Comparison of ENCODE assay signal across 8 mouse cellular contexts in genomic region chr6:118561745-118562609, GRCm38 (mm10). TPM values are rescaled to one million over a fixed set of nuclear protein-coding genes. Genes with fewer than 3 reads are reported as not detected.
A peak's percentile ranks its signal among the peaks of the same experiment; 100 is the strongest.
DNase-seq lines count a peak whose midpoint lies in the region; ATAC-seq lines count a peak whose summit lies in the region.

TSS of gene Ankrd26 (minus strand) at chr6:118562226.

- 6% methylated on average over 54 of the region's 54 CpGs for WGBS in hindbrain, embryonic 11.5 days

- H3K9ac ChIP-seq in hindbrain, embryonic 11.5 days (ENCODE audit: low read depth, low read length): peak within 1 kb of the TSS; percentile 87

- H3K4me2 ChIP-seq in hindbrain, embryonic 11.5 days (replicated peaks; ENCODE audit: low read depth, low read length): peak within 1 kb of the TSS; percentile 89

- DNase-seq in Muller cell, postnatal 12 days (ENCODE audit: inconsistent ontology term): peak; percentile 91
- DNase-seq in cerebellum, adult 9-11 months: peak; percentile 95
- peak; percentile 67 to 93 for DNase-seq in frontal cortex, adult 2 months (ENCODE audit: extremely low spot score in 1 of 2, low spot score in 1 of 2)
- DNase-seq in hindbrain, embryonic 11.5 days (ENCODE audit: low spot score): peak; percentile 94
- DNase-seq in layer of hippocampus, postnatal 10 days (ENCODE audit: low spot score in 2 of 2): peak; percentile 87 to 92
- DNase-seq in lung, postnatal 10 days: peak; percentile 96
- peak; percentile 96 for DNase-seq in ovary, postnatal 36 days (ENCODE audit: low spot score)
- DNase-seq in thymus, postnatal 25 days: peak; percentile 93

- H3K4me1 ChIP-seq in hindbrain, embryonic 11.5 days (replicated peaks; ENCODE audit: control insufficient read depth, insufficient read depth, low read length): no peaks in the 10 kb centered on the region

- 0 out of 2 replicates have a peak, but pooled peaks cover 3% of the 10 kb centered on the region for H3K36me3 ChIP-seq in hindbrain, embryonic 11.5 days (ENCODE audit: control insufficient read depth, insufficient read depth, low read length)

- H3K27me3 ChIP-seq in hindbrain, embryonic 11.5 days (ENCODE audit: control insufficient read depth, insufficient read depth, low read length): no peaks in the 10 kb centered on the region

- peak within 1 kb of the TSS; percentile 69 for H3K4me3 ChIP-seq in hindbrain, embryonic 11.5 days (ENCODE audit: low read depth, low read length)

- no peaks in the 10 kb centered on the region for H3K9me3 ChIP-seq in hindbrain, embryonic 11.5 days (ENCODE audit: control insufficient read depth, low read length)

- ATAC-seq in hindbrain, embryonic 11.5 days (ENCODE audit: low FRiP score): peak; percentile 97

- H3K27ac ChIP-seq in hindbrain, embryonic 11.5 days (ENCODE audit: low read depth, low read length): peak within 1 kb of the TSS; percentile 43

RNA-seq across cellular contexts. Expression of gene Ankrd26, which starts in this region (rescaled TPM):
- polyA plus RNA-seq in frontal cortex, adult 2 months (2012; rRNA removed): 10.1 and 11.5 TPM in 2 replicates
- 19.7 and 21.7 TPM in 2 replicates for polyA plus RNA-seq in hindbrain, embryonic 11.5 days (2014; fragmentation: Nextera tagmentation; extraction: Ambion mirVana)
- 1 to 10 TPM; 6.6 to 8.8 TPM for total RNA-seq in layer of hippocampus, postnatal 10 days (2021)

Comparison
In these comparisons a context has a peak if more than half of its experiments do, and no peak if none do; other contexts are left out.
1. Peak in every context shown above with its lines: DNase-seq, ATAC-seq, H3K4me3 ChIP-seq and H3K27ac ChIP-seq.